Mouse (Mus musculus): Measurements from ENCODE around the gene Cdh13.

DNA sequence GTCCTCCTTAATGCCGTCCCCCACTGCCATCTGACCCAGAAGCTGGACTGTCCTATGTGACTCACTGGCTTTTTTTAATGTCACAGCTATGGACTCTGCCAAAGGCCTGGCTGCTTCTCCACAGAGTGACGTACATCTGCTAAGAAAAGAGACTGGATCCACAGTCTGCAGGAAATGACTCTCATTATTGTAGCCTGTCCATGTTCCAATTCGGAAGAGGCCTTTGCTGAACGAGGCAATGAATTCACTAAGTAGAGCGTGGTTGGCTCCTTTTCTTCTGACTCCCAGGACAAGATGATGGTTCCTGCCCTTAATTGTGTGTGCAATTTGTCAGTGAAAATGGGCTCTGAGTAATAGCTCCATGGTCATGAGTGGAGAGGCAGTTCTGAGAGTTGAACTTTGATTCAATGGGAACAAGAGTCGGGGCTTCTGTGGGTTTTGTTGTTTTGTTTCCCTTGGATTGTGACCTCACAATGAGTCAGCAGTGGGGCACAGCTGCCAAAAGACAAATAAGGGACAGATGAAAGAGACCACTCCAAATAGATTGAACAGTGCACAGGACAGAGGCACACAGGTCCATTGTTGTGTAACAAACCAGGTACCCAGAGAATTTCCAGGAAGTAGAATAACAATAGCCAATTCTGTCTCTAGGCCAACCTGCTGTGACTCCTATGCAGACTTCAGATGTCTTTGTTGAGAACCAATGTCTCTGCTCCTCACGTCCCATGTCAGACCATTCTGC is 110.5 kb downstream of the Cdh13 start:
- TF ChIP-seq CTCF (IDR thresholded peaks at IDR 0.05; ENCODE audit: control insufficient read depth, insufficient read depth, insufficient replicate concordance, low read depth, low read length): no peak
- no peak for TF ChIP-seq POLR2A (IDR thresholded peaks at IDR 0.05; ENCODE audit: control insufficient read depth, low read depth, low read length)
